Mouse (Mus musculus) CH12.LX (cell line): ENCODE measurements at regions not wholly inside any gene's neighbourhood (a gene's known extent, or its start where the extent isn't known, plus 50 kb on each side); places are given as distances from the start of the nearest gene placed in this dataset.

Experiments
- DNase-seq: peaks from one replicate; pipeline ENCODE4 v3.0.0-alpha.2; 2013; ENCODE audit errors: extremely low read depth
- H3K27ac ChIP-seq: 2 replicates; pipeline ENCODE4 v1.5.1; 2012; ENCODE audit warnings: low read depth, mild to moderate bottlenecking, control low read depth, moderate library complexity; ENCODE audit not compliant: insufficient read depth
- H3K27me3 ChIP-seq: replicated peaks from 2 replicates; pipeline ENCODE3; 2012; ENCODE audit warnings: inconsistent platforms
- H3K36me3 ChIP-seq, 2 experiments: replicated peaks in 1 of 2; 2 replicates each; pipeline versions ENCODE3 to v1.6.1; 2012; ENCODE audit warnings: inconsistent platforms in 1 of 2, low read length in 1 of 2, mild to moderate bottlenecking in 1 of 2, mixed read lengths in 1 of 2, moderate library complexity in 1 of 2; ENCODE audit not compliant: control insufficient read depth in 1 of 2, insufficient read depth in 1 of 2
- H3K4me1 ChIP-seq, 2 experiments: 2 replicates each; pipeline ENCODE4 v1.6.1; 2012; ENCODE audit warnings: inconsistent platforms in 1 of 2, moderate library complexity in 1 of 2; ENCODE audit not compliant: insufficient read depth in 2 of 2, control insufficient read depth in 1 of 2
- H3K4me2 ChIP-seq: 2 replicates; pipeline ENCODE4 v1.6.1; 2012; ENCODE audit warnings: low read depth, mild to moderate bottlenecking, control low read depth; ENCODE audit not compliant: poor library complexity, insufficient read depth, severe bottlenecking
- H3K4me3 ChIP-seq, 3 experiments: fragments of 150-350 bp in 1 of 3; sonication (generic) in 1 of 3; replicated peaks in 1 of 3; 2 replicates each; pipeline versions ENCODE3 to v1.5.1; 2011 to 2012; ENCODE audit warnings: low read depth in 2 of 3, low read length in 2 of 3, mild to moderate bottlenecking in 2 of 3, moderate library complexity in 2 of 3, control low read depth in 1 of 3, improper control_type of control experiment in 1 of 3, inconsistent platforms in 1 of 3, mixed read lengths in 1 of 3; ENCODE audit not compliant: poor library complexity in 1 of 3
- H3K79me2 ChIP-seq: replicated peaks from 2 replicates; pipeline ENCODE4 v1.6.1; 2012; ENCODE audit warnings: mild to moderate bottlenecking, moderate library complexity; ENCODE audit not compliant: control insufficient read depth, poor library complexity, insufficient read depth, severe bottlenecking; ENCODE audit errors: extremely low read depth
- H3K9ac ChIP-seq: 2 replicates; pipeline ENCODE4 v1.6.1; 2012; ENCODE audit warnings: low read depth, mild to moderate bottlenecking, control low read depth, moderate library complexity; ENCODE audit not compliant: insufficient read depth
- H3K9me3 ChIP-seq: replicated peaks from 2 replicates; pipeline ENCODE3; 2012; ENCODE audit warnings: low read length, inconsistent platforms, mixed read lengths
- BHLHE40 ChIP-seq: IDR thresholded peaks from 2 replicates; pipeline ENCODE4 v1.6.1; 2011; ENCODE audit warnings: mild to moderate bottlenecking, low read depth, low read length, improper control_type of control experiment
- CHD1 ChIP-seq: IDR thresholded peaks from 2 replicates; pipeline ENCODE4 v1.6.1; 2012; ENCODE audit warnings: low read depth, low read length, improper control_type of control experiment, inconsistent platforms
- CHD2 ChIP-seq: IDR thresholded peaks from 2 replicates; pipeline ENCODE4 v1.6.1; 2011; ENCODE audit warnings: low read length, improper control_type of control experiment
- CTCF ChIP-seq, 2 experiments: IDR thresholded peaks in 1 of 2; conservative IDR thresholded peaks in 1 of 2; 2 replicates each; pipeline ENCODE4 v1.5.1; 2011 to 2012; ENCODE audit warnings: low read depth in 2 of 2, low read length in 2 of 2, improper control_type of control experiment in 1 of 2, inconsistent platforms in 1 of 2, mild to moderate bottlenecking in 1 of 2, moderate library complexity in 1 of 2
- E2F4 ChIP-seq: IDR thresholded peaks from 2 replicates; pipeline ENCODE4 v1.6.1; 2011; ENCODE audit warnings: low read depth, low read length, improper control_type of control experiment; ENCODE audit not compliant: insufficient replicate concordance
- ELF1 ChIP-seq: IDR thresholded peaks from 2 replicates; pipeline ENCODE4 v1.6.1; 2014; ENCODE audit warnings: low read depth, mild to moderate bottlenecking, inconsistent platforms, low read length, improper control_type of control experiment
- EP300 ChIP-seq: IDR thresholded peaks from 2 replicates; pipeline ENCODE4 v1.6.1; 2011; ENCODE audit warnings: low read length, improper control_type of control experiment
- GABPA ChIP-seq: IDR thresholded peaks from 2 replicates; pipeline ENCODE4 v1.6.1; 2012; ENCODE audit warnings: low read depth, low read length, improper control_type of control experiment, inconsistent platforms; ENCODE audit not compliant: insufficient replicate concordance
- IRF4 ChIP-seq: IDR thresholded peaks from 2 replicates; pipeline ENCODE4 v1.6.1; 2014; ENCODE audit warnings: low read depth, mild to moderate bottlenecking, inconsistent platforms, low read length, improper control_type of control experiment
- JUN ChIP-seq: IDR thresholded peaks from 2 replicates; pipeline ENCODE4 v1.6.1; 2011; ENCODE audit warnings: low read depth, mild to moderate bottlenecking, low read length, improper control_type of control experiment, moderate library complexity; ENCODE audit not compliant: insufficient read depth
- MAZ ChIP-seq: IDR thresholded peaks from 2 replicates; pipeline ENCODE4 v1.6.1; 2012; ENCODE audit warnings: low read depth, mild to moderate bottlenecking, inconsistent platforms, low read length, improper control_type of control experiment, moderate library complexity
- MEF2A ChIP-seq: IDR thresholded peaks from 2 replicates; pipeline ENCODE4 v1.6.1; 2014; ENCODE audit warnings: low read depth, mild to moderate bottlenecking, inconsistent platforms, low read length, improper control_type of control experiment, borderline replicate concordance
- MXI1 ChIP-seq: IDR thresholded peaks from 2 replicates; pipeline ENCODE4 v1.6.1; 2011; ENCODE audit warnings: mild to moderate bottlenecking, low read depth, low read length, improper control_type of control experiment
- NELFE ChIP-seq: IDR thresholded peaks from 2 replicates; pipeline ENCODE4 v1.6.1; 2011; ENCODE audit warnings: low read depth, low read length, improper control_type of control experiment
- POLR2AphosphoS2 ChIP-seq: IDR thresholded peaks from 2 replicates; pipeline ENCODE4 v1.6.1; 2011; ENCODE audit warnings: low read depth, low read length, improper control_type of control experiment
- SIN3A ChIP-seq: IDR thresholded peaks from 2 replicates; pipeline ENCODE4 v1.6.1; 2012; ENCODE audit warnings: low read length, improper control_type of control experiment, inconsistent platforms
- UBTF ChIP-seq: IDR thresholded peaks from 2 replicates; pipeline ENCODE4 v1.6.1; 2012; ENCODE audit warnings: low read depth, mild to moderate bottlenecking, inconsistent platforms, low read length, improper control_type of control experiment, moderate library complexity
- USF1 ChIP-seq: IDR thresholded peaks from 2 replicates; pipeline ENCODE4 v1.6.1; 2014; ENCODE audit warnings: low read depth, mild to moderate bottlenecking, inconsistent platforms, low read length, improper control_type of control experiment
- USF2 ChIP-seq: conservative IDR thresholded peaks from 2 replicates; pipeline ENCODE4 v1.6.1; 2011; ENCODE audit warnings: low read depth, low read length, improper control_type of control experiment
- ZC3H11A ChIP-seq: IDR thresholded peaks from 2 replicates; pipeline ENCODE4 v1.6.1; 2012; ENCODE audit warnings: low read depth, mild to moderate bottlenecking, inconsistent platforms, low read length, improper control_type of control experiment
- ZMIZ1 ChIP-seq: IDR thresholded peaks from 2 replicates; pipeline ENCODE4 v1.6.1; 2012; ENCODE audit warnings: low read depth, mild to moderate bottlenecking, inconsistent platforms, low read length, improper control_type of control experiment
- dilution Hi-C: fragments of 300-500 bp; cut with MboI; formaldehyde crosslinking; loops from 2 replicates; pipeline ENCODE4 v1.14.3; 2020; ENCODE audit warnings: low sequenced_read_pairs; ENCODE audit not compliant: extremely low pct_unique_long_range_greater_than_20kb, extremely low pct_ligation_motif_present
- in situ Hi-C: fragments of 300-500 bp; cut with MboI; formaldehyde crosslinking; loops from 3 replicates; pipeline ENCODE4 v1.14.3; 2019; ENCODE audit warnings: low sequenced_read_pairs, low pct_ligation_motif_present, low pct_unique_long_range_greater_than_20kb, mixed read lengths

GRCm38 (mm10) chr12:51273486-51273885 is 74.4 kb upstream of the G2e3 start:
- H3K4me1 ChIP-seq, result no peaks in the 10 kb centered on the region
- dilution Hi-C loops, result no loop called here
- in situ Hi-C loops, result no loop called here

DNA sequence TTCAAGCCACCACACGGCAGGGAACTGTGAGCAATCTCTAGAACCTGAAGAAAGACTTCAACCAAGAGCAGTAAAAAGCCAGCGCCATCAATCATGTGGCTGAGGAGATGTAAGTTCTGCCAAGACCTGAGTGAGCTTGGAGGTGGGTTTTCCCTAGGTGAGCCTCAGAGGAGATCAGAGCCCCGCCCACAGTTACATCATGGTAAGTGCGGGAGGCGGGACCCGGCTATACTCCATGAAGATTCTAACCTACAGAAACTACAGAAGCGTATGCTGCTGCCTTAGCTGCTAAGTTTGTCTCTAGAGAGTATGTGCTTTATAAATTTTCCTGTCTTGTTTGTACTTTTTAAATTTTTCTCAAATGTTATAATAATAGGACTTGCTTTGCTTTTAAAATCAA is 105.0 kb upstream of the G2e3 start:
- in situ Hi-C loops (no loop called here), dilution Hi-C loops (no loop called here)
- Histone ChIP-seq H3K27ac (no peak overlapping the region), H3K4me3 (no peak overlapping the region), H3K4me1 (no peaks in the 10 kb centered on the region; a peak in 1 of 4 replicates), H3K9ac (no peak overlapping the region), H3K9me3 (no peaks in the 10 kb centered on the region)
- no peak for TF ChIP-seq IRF4
- no peak for TF ChIP-seq MXI1
- no peak for TF ChIP-seq NELFE
- TF ChIP-seq UBTF, result no peak
- TF ChIP-seq ELF1, result no peak
- TF ChIP-seq, all 38 proteins: peak for 0
- Histone ChIP-seq H3K27me3 (no peaks in the 10 kb centered on the region), H3K79me2 (no peaks in the 10 kb centered on the region), H3K4me2 (no peak overlapping the region), H3K36me3 (no peaks in the 10 kb centered on the region)
- DNase-seq, result peak; percentile 15

More at GRCm38 (mm10) chr12:51273486-51273885, 74.4 kb upstream of the G2e3 start:
- H3K27ac ChIP-seq, result no peak overlapping the region
- TF ChIP-seq CHD1 (no peak), UBTF (no peak), ELF1 (no peak), POLR2AphosphoS2 (no peak), ZMIZ1 (no peak), ZC3H11A (no peak), USF2 (no peak), MXI1 (no peak), GABPA (no peak), USF1 (no peak), MAZ (no peak), JUN (no peak), SIN3A (no peak), CHD2 (no peak), CTCF (conservative IDR thresholded peaks at IDR 0.05 in 1 of 2, IDR thresholded peaks at IDR 0.05 in 1 of 2; ENCODE audit: low read depth in 2 of 2, low read length in 2 of 2) (no peak), BHLHE40 (no peak), EP300 (no peak), E2F4 (no peak), MEF2A (no peak)
- H3K36me3 ChIP-seq, result no peaks in the 10 kb centered on the region
- no peaks in the 10 kb centered on the region for H3K79me2 ChIP-seq
- no peaks in the 10 kb centered on the region for H3K27me3 ChIP-seq
- H3K9ac ChIP-seq, result no peak overlapping the region
- DNase-seq, result no peak
- no peaks in the 10 kb centered on the region for H3K9me3 ChIP-seq
- H3K4me2 ChIP-seq, result no peak overlapping the region
- no peak overlapping the region for H3K4me3 ChIP-seq
